Comparison of ENCODE assay signal across 9 mouse cellular contexts in genomic region chr6:100674974-100675373, GRCm38 (mm10). TPM values are rescaled to one million over a fixed set of nuclear protein-coding genes. Genes with fewer than 3 reads are reported as not detected.
DNase-seq lines count a peak whose midpoint lies in the region; ATAC-seq and TF ChIP-seq lines count a peak whose summit lies in the region.
"Had no signal": no experiment of that assay in that cellular context is flagged by ENCODE, and none has a peak within 500 bp of the region (broad histone marks: within the 10 kb centered on the region; RNA-seq: fewer than 3 reads in every experiment).

No protein-coding gene starts in this region.

- H3K4me3 ChIP-seq in heart, adult 2 months = no peak overlapping the region
- H3K4me3 ChIP-seq in midbrain, embryonic 14.5 days (replicated peaks; ENCODE audit: low read depth, low read length) = no peak overlapping the region
- H3K4me3 ChIP-seq in midbrain, embryonic 10.5 days = no peak overlapping the region
- H3K4me3 ChIP-seq: lung, embryonic 15.5 days had no signal

- H3K79me2 ChIP-seq in heart, adult 2 months (replicated peaks; ENCODE audit: control insufficient read depth, insufficient read depth, low read length) = no peaks in the 10 kb centered on the region

- intact Hi-C loops in heart, adult 2 months (cut with DNase I) = loop anchor here (1.0 to 10.0 kb wide), 3 partner anchors 157 to 590 kb away; partner anchors contain the start of gene Ppp4r2
- intact Hi-C loops in heart, postnatal 25 days (cut with DNase I) = loop anchor here (1.0 kb wide), 1 partner anchor 201 kb away; no protein-coding TSS in a partner anchor

- H3K4me2 ChIP-seq in midbrain, embryonic 14.5 days (ENCODE audit: low read length) = no peak overlapping the region
- H3K4me2 ChIP-seq: lung, embryonic 15.5 days had no signal

- H3K9ac ChIP-seq in heart, adult 2 months (ENCODE audit: low read depth, low read length) = no peak overlapping the region
- no peak overlapping the region for H3K9ac ChIP-seq in midbrain, embryonic 14.5 days (replicated peaks; ENCODE audit: low read length)
- H3K9ac ChIP-seq: lung, embryonic 15.5 days had no signal

- TF ChIP-seq CTCF in heart, adult 2 months (IDR thresholded peaks at IDR 0.05) = peak; percentile 87

- no peak overlapping the region for H3K27ac ChIP-seq in heart, adult 2 months
- no peak overlapping the region for H3K27ac ChIP-seq in midbrain, embryonic 14.5 days (replicated peaks; ENCODE audit: low read depth, low read length)
- no peak overlapping the region for H3K27ac ChIP-seq in midbrain, embryonic 10.5 days (replicated peaks)
- H3K27ac ChIP-seq: lung, embryonic 15.5 days had no signal

- no peak for TF ChIP-seq POLR2A in heart, adult 2 months (IDR thresholded peaks at IDR 0.05; ENCODE audit: insufficient read depth, low read depth, low read length)

- DNase-seq in heart, adult 2 months = no peak
- no peak for DNase-seq in heart, postnatal 25 days (ENCODE audit: low spot score)
- DNase-seq in midbrain, embryonic 14.5 days = peak; percentile 78
- DNase-seq in midbrain, embryonic 10.5 days (ENCODE audit: low spot score) = no peak
- peak; percentile 14 for DNase-seq in retina, postnatal 7 days (ENCODE audit: low read depth, low spot score)
- no peak for DNase-seq in thymus, postnatal 14 days
- no peak for DNase-seq in layer of hippocampus, adult 9-10 months (ENCODE audit: low spot score)

- no peaks in the 10 kb centered on the region for H3K27me3 ChIP-seq in heart, adult 2 months (ENCODE audit: control insufficient read depth, insufficient read depth, low read length)
- H3K27me3 ChIP-seq in midbrain, embryonic 14.5 days (ENCODE audit: control insufficient read depth, insufficient read depth, low read length) = no peaks in the 10 kb centered on the region
- no peaks in the 10 kb centered on the region for H3K27me3 ChIP-seq in midbrain, embryonic 10.5 days (ENCODE audit: low read depth, poor library complexity, severe bottlenecking)
- H3K27me3 ChIP-seq: lung, embryonic 15.5 days had no signal

- ATAC-seq in midbrain, embryonic 14.5 days (ENCODE audit: low FRiP score, low TSS enrichment) = no peak
- 0 out of 2 replicates have a peak, but pooled peaks have one; percentile 20 for ATAC-seq in common myeloid progenitor, adult 5-6 weeks (replicated peaks; ENCODE audit: low read depth, poor library complexity, severe bottlenecking)

- 21% methylated on average over 6 of the region's 6 CpGs for WGBS in heart, adult 2 months
- 23% methylated on average over 6 of the region's 6 CpGs for WGBS in midbrain, embryonic 14.5 days
- 27% methylated on average over 6 of the region's 6 CpGs for WGBS in midbrain, embryonic 10.5 days

- H3K9me3 ChIP-seq in midbrain, embryonic 14.5 days (ENCODE audit: control insufficient read depth, low read length) = no peaks in the 10 kb centered on the region
- no peaks in the 10 kb centered on the region for H3K9me3 ChIP-seq in midbrain, embryonic 10.5 days (replicated peaks)
- H3K9me3 ChIP-seq: lung, embryonic 15.5 days had no signal

- H3K4me1 ChIP-seq in heart, adult 2 months (ENCODE audit: control insufficient read depth, insufficient read depth, low read length) = peaks cover 3% of the 10 kb centered on the region
- H3K4me1 ChIP-seq in midbrain, embryonic 14.5 days (ENCODE audit: control insufficient read depth, insufficient read depth, low read length) = no peaks in the 10 kb centered on the region
- H3K4me1 ChIP-seq in midbrain, embryonic 10.5 days = peaks cover 11% of the 10 kb centered on the region

- H3K36me3 ChIP-seq in heart, adult 2 months (ENCODE audit: control insufficient read depth, insufficient read depth, low read length) = no peaks in the 10 kb centered on the region
- no peaks in the 10 kb centered on the region for H3K36me3 ChIP-seq in midbrain, embryonic 14.5 days (ENCODE audit: control insufficient read depth, insufficient read depth, low read length)
- no peaks in the 10 kb centered on the region for H3K36me3 ChIP-seq in midbrain, embryonic 10.5 days
- H3K36me3 ChIP-seq: lung, embryonic 15.5 days had no signal

- TF ChIP-seq EP300 in heart, adult 2 months (IDR thresholded peaks at IDR 0.05; ENCODE audit: insufficient read depth, low read depth, low read length) = no peak

RNA-seq across cellular contexts. Expression of gene Shq1, which starts 4.0 kb away (rescaled TPM):
- total RNA-seq in heart, adult 2 months (2021) = 1 to 10 TPM; 3.3 to 3.6 TPM
- polyA plus RNA-seq in heart, adult 2 months (2012; rRNA removed) = 2.0 and 2.6 TPM in 2 replicates
- 1 to 10 TPM; 2.8 to 3.2 TPM for total RNA-seq in heart, postnatal 25 days (2021)
- polyA plus RNA-seq in midbrain, embryonic 14.5 days (2014; fragmentation: Nextera tagmentation; extraction: Ambion mirVana) = 8.5 and 9.6 TPM in 2 replicates
- 21.7 and 25.6 TPM in 2 replicates for polyA plus RNA-seq in midbrain, embryonic 10.5 days (2016; fragmentation: Nextera tagmentation; extraction: Ambion mirVana)
- 15.4 and 22.2 TPM in 2 replicates for total RNA-seq in common myeloid progenitor, adult 5-6 weeks (2017)

RNA-seq across cellular contexts. Expression of gene Gxylt2, which starts 29.6 kb away (rescaled TPM):
- 1 to 10 TPM; 2.2 to 3.1 TPM for total RNA-seq in heart, adult 2 months (2021)
- 2.0 and 2.9 TPM in 2 replicates for polyA plus RNA-seq in heart, adult 2 months (2012; rRNA removed)
- total RNA-seq in heart, postnatal 25 days (2021) = 1 to 10 TPM; 3.5 to 4.7 TPM
- 0.53 and 1.2 TPM in 2 replicates for polyA plus RNA-seq in midbrain, embryonic 14.5 days (2014; fragmentation: Nextera tagmentation; extraction: Ambion mirVana)
- 1.4 and 2.4 TPM in 2 replicates for polyA plus RNA-seq in midbrain, embryonic 10.5 days (2016; fragmentation: Nextera tagmentation; extraction: Ambion mirVana)
- total RNA-seq in common myeloid progenitor, adult 5-6 weeks (2017) = not detected in 2 replicates

Comparison
In these comparisons a context has a peak if more than half of its experiments do, and no peak if none do; other contexts are left out.
1. DNase-seq: peak in midbrain, embryonic 14.5 days (single experiment) and retina, postnatal 7 days (single experiment); none in heart, adult 2 months (0 of 2), heart, postnatal 25 days (single experiment), midbrain, embryonic 10.5 days (single experiment), thymus, postnatal 14 days (single experiment) and layer of hippocampus, adult 9-10 months (single experiment).